Mouse (Mus musculus) embryonic stem cell, embryonic (primary cell): ENCODE data around the gene Tnks2.
"Not testable (repeated sequence)": the region's sequence is repeated elsewhere in the genome, so short reads cannot be mapped to it uniquely, and the experiment has no call there.

Experiments used
- CTCF ChIA-PET, 4 experiments: fragments of 300-600 bp in 2 of 4; fragments of 350-600 bp in 2 of 4; sonication (Branson Sonifier 250); formaldehyde crosslinking; loops; one replicate each; lab custom pipeline; 2022; ENCODE audit warnings: inconsistent platforms in 2 of 4; lab: Charles Lee
- POLR2A ChIA-PET, 4 experiments: fragments of 300-600 bp in 2 of 4; fragments of 350-600 bp in 2 of 4; sonication (Branson Sonifier 250); formaldehyde crosslinking; loops; one replicate each; lab custom pipeline; 2022; ENCODE audit warnings: antibody characterized with exemption in 4 of 4, inconsistent platforms in 1 of 4; lab: Charles Lee

Tnks2 gene

DNA sequence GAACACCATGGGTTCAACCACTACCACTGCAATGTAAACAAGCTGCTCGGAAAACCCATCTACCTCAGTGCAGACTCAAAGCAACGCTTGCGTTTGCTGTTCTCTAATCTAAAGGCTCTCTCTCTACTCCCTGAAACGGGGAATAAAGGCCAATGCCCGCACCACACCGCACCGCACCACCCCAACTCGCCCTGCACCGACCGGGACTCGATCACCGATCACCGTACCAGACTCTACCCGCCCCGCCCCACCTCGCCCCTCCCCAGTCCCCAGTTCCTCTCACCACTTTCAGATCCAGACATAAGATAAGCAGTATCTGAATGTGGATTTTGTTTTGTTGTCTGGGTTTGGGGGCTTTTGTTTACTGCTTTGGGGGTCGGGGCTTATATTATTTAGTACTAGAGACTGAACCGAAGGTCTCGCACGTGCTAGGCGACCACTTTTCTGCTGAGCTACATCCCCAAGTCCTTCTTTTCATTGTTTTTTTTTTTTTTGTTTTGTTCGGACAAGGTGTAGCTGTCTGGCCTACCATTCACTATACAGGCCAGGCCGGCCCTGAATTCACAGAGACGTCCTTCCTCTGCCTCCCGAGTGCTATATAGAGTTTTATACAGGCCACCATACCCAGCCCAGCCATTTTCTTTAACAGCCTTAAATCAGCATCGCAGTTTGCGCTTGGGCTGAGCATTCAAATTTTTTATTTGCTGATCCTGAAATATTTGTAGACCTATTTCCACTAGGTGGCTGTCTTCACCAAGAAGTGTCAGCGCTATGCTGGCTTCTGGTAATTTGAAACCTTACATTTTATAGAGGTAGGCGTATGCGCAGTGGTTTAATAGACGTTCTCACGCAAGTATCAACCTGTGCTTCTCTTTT, 18.4 kb upstream of the Tnks2 start:
- ChIA-PET CTCF (interaction anchor here in 3 of 4 experiments (0.5 to 1.8 kb wide), 15 partner anchors 15 to 616 kb away, joined by 3 to 9 read pairs (median 4); no protein-coding TSS in a partner anchor), POLR2A (interaction anchor here in 2 of 4 experiments (0.7 to 2.6 kb wide), 8 partner anchors 10 to 203 kb away, joined by 3 to 10 read pairs (median 3); partner anchors contain the start of genes Tnks2 (in 2 of the 2) and Fgfbp3 (in 1 of the 2))

DNA sequence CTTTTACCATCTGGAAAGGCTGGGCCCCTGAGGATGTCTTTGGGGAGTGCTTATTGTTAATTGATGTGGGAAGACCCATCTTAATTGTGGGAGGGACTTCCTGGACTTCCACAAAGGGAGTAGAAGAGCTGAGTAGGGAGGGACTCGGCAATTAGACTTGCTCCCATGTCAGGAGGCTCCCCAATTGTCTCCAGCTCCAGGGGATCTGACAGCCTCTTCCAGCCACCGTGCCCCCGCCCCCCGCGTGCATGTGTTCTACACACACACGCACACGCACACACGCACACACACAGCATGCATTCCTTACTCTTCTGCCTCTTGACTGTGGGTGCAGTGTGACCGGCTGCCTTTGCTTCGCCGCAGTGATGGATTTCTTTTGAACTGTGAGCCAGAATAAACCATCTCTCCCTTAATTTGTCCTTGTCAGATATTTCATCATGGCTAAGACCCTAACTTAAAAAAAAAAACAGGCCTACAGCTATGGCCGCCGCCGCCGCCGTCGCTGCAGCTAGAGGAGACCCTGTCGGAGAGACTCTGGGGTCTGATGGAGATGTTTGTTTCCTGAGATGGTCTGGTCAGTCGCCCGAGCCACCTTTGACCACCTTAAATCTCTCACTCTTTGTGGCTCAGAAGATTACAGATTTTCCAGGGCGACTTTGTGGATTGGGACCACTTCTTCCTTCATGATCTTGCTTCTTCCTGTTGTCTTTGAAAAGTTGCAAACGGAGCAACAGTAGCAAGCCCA, 15.7 kb upstream of the Tnks2 start:
- ChIA-PET POLR2A (interaction anchor here (0.5 to 2.0 kb wide), 16 partner anchors 9 to 173 kb away, joined by 3 to 8 read pairs (median 3); partner anchors contain the start of genes Tnks2 (in 2 of the 4) and Btaf1 (in 1 of the 4)), CTCF (interaction anchor here in 2 of 4 experiments (0.6 to 1.3 kb wide), 5 partner anchors 92 to 350 kb away, joined by 3 to 6 read pairs (median 3); no protein-coding TSS in a partner anchor)

DNA sequence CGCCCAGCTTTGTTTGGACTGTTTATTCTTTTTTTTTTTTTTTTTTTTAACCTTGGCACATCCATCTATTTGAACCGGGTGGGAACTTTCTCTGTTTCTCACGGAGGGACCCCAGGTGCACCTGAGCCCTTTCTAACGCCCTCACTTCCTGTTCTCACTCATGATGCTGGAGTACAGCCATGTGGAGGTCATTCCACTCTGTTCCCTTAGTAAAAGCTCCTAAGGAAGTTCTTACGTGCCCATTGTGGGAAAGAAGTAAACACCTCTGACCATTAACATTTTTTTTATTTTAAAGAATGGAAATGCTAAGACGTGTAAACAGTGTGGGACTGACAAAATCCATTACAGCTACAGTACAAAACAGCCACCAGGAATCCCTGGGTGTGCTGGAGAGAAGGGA, 14.8 kb upstream of the Tnks2 start:
- POLR2A ChIA-PET, result interaction anchor here (0.6 to 2.0 kb wide), 14 partner anchors 9 to 172 kb away, joined by 3 to 8 read pairs (median 4); partner anchors contain the start of gene Tnks2 (in 2 of the 4)

DNA sequence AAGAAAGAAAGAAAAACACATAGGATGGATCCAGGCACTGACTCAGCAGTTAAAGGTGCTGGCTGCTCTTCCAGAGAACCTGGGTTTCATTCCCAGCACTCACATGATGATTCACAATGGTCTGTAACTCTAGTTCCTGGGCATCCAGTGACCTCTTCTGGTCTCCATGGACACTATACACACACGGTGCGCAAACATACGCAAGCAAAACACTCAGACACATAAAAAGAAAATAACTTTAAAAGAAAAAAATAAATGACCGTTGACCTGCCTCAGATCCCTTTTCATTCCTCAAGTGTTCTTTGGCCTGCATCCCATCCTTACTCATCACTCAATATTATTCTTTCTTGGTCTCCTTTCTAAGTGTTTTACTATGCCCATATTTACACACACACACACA, 13.6 kb upstream of the Tnks2 start:
- POLR2A ChIA-PET, result interaction anchor here in 1 of 4 experiments (0.7 kb wide), 1 partner anchor 17 kb away, joined by 4 read pairs; no protein-coding TSS in a partner anchor
- CTCF ChIA-PET, result interaction anchor here in 1 of 4 experiments (1.7 kb wide), 1 partner anchor 89 kb away, joined by 5 read pairs; no protein-coding TSS in a partner anchor

More for the DNA sequence above, 14.8 kb upstream of the Tnks2 start:
- CTCF ChIA-PET, result interaction anchor here in 2 of 4 experiments (0.5 to 1.7 kb wide), 5 partner anchors 8 to 351 kb away, joined by 3 to 5 read pairs (median 3); no protein-coding TSS in a partner anchor

DNA sequence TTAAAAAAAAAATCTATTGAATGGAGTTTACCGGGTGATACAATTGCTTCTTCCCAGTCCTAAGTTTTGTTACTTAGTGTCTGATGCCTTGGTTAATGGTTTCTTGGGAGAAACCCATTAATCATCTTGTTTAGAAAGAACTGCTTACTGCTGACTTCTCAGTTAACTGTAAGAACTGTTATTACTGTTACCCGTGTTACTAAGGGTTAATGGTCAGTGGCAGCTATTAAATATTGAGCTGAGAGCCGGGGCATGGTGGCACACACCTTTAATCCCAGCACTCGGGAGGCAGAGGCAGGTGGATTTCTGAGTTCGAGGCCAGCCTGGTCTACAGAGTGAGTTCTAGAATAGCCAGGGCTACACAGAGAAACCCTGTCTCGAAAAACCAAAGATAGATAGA, 12.7 kb upstream of the Tnks2 start:
- CTCF ChIA-PET, result not testable (repeated sequence)
- POLR2A ChIA-PET, result interaction anchor here in 1 of 4 experiments (0.6 to 0.9 kb wide), 4 partner anchors 10 to 40 kb away, joined by 3 to 4 read pairs (median 4); no protein-coding TSS in a partner anchor

DNA sequence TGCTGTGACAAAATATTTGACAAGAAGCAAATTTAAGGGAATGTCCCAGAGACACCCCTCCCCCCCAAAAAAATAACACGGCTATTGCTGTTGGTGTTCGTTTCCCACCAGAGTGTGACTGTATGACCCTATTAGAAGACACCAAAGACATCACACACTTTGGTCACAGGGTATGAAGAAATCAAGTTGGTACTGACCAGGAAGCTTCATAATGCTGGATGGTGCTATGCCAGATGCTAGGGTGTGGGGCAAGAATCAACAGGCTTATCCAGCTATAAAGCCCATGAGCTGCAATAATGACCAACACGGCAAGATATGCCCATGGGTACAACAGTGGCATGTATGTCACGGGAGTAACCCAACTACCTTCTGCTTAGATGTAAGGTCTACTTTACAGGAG, 11.3 kb upstream of the Tnks2 start:
- POLR2A ChIA-PET, result interaction anchor here in 2 of 4 experiments (1.3 to 1.5 kb wide), 2 partner anchors 10 to 12 kb away, joined by 3 to 4 read pairs; no protein-coding TSS in a partner anchor
- CTCF ChIA-PET, result interaction anchor here in 2 of 4 experiments (1.1 kb wide), 2 partner anchors 22 to 94 kb away, joined by 3 read pairs; no protein-coding TSS in a partner anchor

DNA sequence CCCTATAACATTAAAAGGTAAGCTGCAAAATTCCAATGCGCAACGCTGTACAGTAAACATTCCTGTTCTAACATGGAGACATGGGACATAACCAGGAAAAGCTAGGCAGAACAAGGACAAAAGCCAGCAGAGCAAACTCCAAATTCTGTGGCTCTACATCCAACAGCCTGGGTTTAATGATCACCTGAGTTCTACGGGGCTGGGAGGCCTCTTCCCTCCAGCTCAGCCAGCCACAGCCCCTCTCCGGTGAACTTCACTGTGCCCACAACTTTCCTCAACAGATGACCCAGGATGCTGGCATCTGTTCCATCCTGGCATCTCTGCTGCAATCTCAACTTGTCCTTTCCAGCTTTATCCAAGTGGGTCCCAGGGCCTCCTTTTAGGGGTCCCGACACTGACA, 6.4 kb upstream of the Tnks2 start:
- ChIA-PET CTCF (no interaction called here), POLR2A (interaction anchor here in 2 of 4 experiments (0.7 to 0.9 kb wide), 2 partner anchors 62 to 79 kb away, joined by 3 to 5 read pairs; no protein-coding TSS in a partner anchor)

DNA sequence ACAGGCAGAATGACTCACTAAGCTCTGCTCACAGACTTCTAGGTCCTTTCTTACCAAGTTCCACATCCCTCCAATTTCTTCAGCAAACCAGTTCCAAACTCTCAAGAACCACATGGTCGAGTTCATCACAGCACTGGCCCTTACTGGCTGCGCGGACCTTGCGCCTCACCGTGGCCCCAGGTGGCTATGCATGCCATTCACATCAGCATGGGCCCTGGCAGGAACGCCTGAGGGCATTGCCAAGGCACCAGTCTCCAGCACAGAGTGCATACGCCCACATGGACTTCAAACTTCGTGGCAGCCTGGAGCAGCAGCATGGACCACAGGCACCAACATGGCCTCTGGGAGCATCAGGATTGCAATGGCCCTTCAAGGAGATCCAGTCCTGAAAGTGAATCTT, 5.7 kb upstream of the Tnks2 start:
- CTCF ChIA-PET, result no interaction called here
- POLR2A ChIA-PET, result interaction anchor here in 1 of 4 experiments (1.1 kb wide), 1 partner anchor 9 kb away, joined by 3 read pairs; no protein-coding TSS in a partner anchor

DNA sequence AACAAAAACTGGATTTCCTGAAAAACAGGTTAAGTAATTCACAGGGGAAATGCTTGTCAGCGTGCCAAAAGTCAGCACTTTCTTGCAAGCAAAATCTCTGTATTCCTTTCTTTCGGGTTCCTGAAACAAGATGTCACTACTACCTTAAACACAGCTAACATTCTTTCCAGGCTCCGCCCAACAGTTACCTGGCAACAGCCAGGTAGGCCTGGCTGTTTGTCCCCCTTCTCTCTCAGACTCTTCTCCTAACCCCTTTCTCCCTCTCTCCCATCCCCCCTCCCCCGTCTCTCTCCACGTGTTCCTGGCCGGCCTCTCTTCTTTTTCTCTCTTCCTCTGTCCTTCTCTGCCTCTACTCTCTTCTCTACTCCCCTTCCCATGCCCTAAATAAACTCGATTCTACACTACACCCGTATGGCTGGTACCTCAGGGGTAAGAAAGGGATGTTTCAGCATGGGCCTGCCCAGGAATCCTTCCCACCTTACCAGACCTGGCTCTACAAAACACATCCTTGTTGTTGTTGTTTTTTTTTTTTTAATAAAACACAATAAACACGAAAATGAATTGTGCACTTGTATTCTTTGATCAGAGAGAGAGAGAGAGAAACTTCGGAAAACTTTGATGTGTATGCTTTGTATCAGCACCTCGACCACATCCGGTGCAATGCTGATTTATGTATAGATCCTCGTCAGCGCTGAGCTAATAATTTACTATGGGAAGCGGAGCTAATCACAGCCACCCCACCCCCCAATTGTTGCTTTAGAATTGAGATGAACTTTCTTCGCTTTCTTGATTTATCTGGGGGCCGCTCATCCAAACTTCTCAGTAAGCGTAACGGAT, 863 bp upstream of the Tnks2 start:
- POLR2A ChIA-PET, result interaction anchor here (0.5 to 5.2 kb wide), 33 partner anchors 9 to 1973 kb away, joined by 3 to 36 read pairs (median 4); partner anchors contain the start of genes Btaf1 (in 2 of the 4), Cpeb3 (in 1 of the 4), Hhex (in 1 of the 4) and Ppp1r3c (in 1 of the 4)
- CTCF ChIA-PET, result interaction anchor here in 1 of 4 experiments (1.6 kb wide), 1 partner anchor 11 kb away, joined by 3 read pairs; no protein-coding TSS in a partner anchor

DNA sequence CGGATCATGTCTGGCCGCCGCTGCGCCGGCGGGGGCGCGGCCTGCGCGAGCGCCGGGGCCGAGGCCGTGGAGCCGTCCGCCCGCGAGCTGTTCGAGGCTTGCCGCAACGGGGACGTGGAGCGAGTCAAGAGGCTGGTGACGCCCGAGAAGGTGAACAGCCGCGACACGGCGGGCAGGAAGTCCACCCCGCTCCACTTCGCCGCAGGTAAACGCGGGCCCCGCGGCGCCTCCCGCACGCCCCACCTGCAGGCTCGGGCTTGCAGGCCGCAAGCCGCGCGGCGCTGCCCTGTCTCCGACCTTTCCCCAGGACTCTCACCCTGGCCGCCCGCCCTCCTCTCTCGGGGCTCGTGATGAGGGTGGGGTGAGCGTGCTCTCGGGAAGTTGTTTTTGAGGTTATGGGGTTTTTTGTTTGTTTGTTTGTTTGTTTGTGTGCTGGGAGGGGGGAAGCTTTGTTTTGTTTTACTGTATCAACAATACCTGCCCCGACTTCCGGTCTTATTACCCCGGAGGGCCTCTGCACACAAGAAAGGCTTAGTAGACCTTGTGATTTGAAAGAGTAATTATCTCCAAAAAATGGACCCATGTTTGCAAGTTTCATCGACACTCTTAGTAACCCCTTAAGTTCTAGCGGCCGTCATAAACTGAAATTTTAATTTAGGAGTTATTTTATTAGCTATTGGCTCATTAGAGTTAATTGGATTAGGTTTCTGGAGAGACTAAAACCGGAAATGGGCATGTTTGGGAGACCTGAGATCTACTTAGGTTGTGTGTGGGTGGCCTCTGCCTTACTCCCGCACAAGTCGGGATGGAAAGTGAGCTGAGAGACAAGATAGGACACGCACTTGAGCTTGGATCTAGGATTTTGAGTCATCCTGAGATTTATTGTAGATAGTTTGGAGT, 750 bp downstream of the Tnks2 start:
- POLR2A ChIA-PET, result interaction anchor here (0.6 to 5.2 kb wide), 34 partner anchors 7 to 417 kb away, joined by 3 to 36 read pairs (median 4); partner anchors contain the start of genes Btaf1 (in 2 of the 4), Cpeb3 (in 1 of the 4), Fgfbp3 (in 1 of the 4) and March5 (in 1 of the 4)
- CTCF ChIA-PET, result interaction anchor here (0.6 to 1.6 kb wide), 7 partner anchors 9 to 542 kb away, joined by 3 to 8 read pairs (median 4); partner anchors contain the start of gene Btaf1 (in 1 of the 4)

DNA sequence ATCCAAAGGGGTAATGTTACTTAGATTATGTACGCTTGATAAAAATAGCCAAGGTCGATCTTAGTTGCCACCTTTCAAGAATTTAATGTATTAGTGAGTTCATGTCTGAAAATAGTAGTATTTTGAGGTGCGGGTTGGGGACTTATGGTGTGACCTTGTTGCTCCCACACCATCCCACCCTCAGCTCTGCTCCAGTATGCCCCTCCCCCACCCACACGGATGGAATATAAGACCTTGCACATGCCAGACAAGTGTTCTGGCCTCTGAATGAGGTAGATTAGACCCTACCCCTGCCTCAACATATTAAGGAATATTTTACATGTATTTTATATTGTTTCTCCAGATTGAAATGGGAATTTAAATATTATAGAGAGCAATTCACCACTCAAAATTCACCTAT, 2.0 kb downstream of the Tnks2 start:
- ChIA-PET POLR2A (interaction anchor here in 2 of 4 experiments (1.0 to 2.1 kb wide), 5 partner anchors 9 to 20 kb away, joined by 3 to 10 read pairs (median 4); no protein-coding TSS in a partner anchor), CTCF (no interaction called here)

DNA sequence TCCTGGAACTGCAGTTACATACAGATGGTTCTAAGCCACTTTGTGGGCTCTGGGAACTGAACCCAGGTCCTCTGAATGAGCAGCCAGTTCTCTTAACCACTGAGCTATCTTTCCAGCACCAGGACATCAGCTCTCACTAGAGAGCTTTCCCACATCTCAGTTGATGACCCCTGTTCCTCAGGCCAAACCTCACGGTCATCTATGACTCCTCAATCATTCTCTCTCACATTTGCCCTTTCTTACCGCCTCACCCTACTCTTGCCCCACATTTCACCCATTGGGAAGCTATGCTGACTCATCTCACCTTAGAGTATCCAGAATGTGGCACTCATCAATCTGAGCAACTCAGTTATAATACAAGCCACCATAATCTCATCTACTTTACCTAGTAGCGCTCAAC, 6.3 kb downstream of the Tnks2 start:
- POLR2A ChIA-PET, result interaction anchor here in 2 of 4 experiments (0.8 to 5.0 kb wide), 11 partner anchors 9 to 164 kb away, joined by 3 to 28 read pairs (median 4); no protein-coding TSS in a partner anchor
- CTCF ChIA-PET, result interaction anchor here in 1 of 4 experiments (0.6 kb wide), 1 partner anchor 70 kb away, joined by 4 read pairs; no protein-coding TSS in a partner anchor

DNA sequence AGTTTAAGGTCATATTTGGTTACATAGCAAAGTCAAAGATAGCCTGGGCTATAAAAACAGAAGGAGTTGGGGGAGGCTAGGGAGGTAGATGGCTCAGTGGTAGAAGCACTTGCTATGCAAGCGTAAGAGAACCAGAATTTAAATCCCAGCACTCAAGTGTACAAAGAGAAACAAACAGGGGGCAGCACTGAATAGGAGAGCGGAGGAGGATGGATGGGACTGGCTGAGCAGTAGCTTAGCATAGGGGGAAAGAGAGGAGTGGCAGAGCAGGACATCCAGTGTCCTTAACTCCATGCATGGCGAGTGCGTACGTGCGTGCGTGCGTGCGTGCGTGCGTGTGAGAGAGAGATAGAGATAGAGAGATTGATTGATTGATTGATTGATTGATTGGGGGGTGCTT, 9.8 kb downstream of the Tnks2 start:
- CTCF ChIA-PET, result interaction anchor here (0.5 to 1.6 kb wide), 11 partner anchors 10 to 683 kb away, joined by 3 to 8 read pairs (median 4); partner anchors contain the start of genes Fgfbp3 (in 1 of the 4) and Tnks2 (in 1 of the 4)
- POLR2A ChIA-PET, result interaction anchor here in 3 of 4 experiments (0.5 to 2.2 kb wide), 13 partner anchors 9 to 82 kb away, joined by 3 to 7 read pairs (median 4); partner anchors contain the start of genes Tnks2 (in 3 of the 3) and Btaf1 (in 1 of the 3)

DNA sequence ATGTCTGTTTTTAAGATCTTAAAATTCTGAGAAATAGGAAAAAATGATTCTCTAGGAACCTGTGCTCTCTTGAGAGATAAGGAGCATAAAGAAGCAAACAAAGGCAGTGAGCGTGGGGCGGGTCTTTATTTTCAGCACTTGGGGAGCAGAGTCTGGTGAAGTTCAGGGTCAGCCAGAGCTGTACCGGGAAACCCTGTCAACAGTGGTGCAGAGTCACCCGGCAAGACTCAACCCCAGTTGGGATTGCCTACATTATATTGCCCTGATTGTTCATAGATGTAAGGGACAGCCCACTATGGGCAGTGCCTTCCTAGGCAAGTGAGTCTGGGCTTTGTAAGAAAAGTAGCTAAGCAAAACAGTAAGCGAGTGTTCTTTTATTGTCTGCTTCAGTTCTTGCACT, 11.9 kb downstream of the Tnks2 start:
- ChIA-PET POLR2A (interaction anchor here in 3 of 4 experiments (0.6 to 3.7 kb wide), 16 partner anchors 9 to 607 kb away, joined by 3 to 36 read pairs (median 4); partner anchors contain the start of gene Tnks2 (in 2 of the 3)), CTCF (interaction anchor here in 3 of 4 experiments (0.6 to 1.5 kb wide), 5 partner anchors 23 to 64 kb away, joined by 3 to 4 read pairs (median 3); no protein-coding TSS in a partner anchor)

DNA sequence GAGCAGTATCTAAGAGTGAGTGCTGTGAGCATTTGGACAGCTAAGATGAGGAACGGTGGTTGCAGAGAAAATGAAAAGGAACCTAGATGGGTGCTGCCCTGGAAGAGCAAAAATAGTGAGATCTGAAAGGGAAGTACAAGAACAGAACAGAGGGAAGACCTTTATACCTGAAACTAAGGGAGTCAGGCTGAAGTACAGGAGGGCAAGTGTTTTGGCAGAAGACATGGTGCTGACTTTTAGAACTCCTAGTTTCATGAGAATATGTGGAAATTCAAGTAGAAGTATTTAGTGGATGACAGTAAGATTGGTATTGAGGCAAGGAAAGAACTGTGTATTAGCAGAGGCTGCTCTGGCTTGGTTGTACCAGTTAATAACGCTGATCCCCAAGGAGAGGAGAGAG, 19.8 kb downstream of the Tnks2 start:
- POLR2A ChIA-PET, result interaction anchor here in 1 of 4 experiments (0.6 to 5.7 kb wide), 9 partner anchors 9 to 134 kb away, joined by 3 to 28 read pairs (median 7); partner anchors contain the start of gene Tnks2
- CTCF ChIA-PET, result interaction anchor here in 2 of 4 experiments (1.0 to 1.6 kb wide), 2 partner anchors 56 kb away, joined by 4 read pairs; no protein-coding TSS in a partner anchor
